Mouse (Mus musculus): ENCODE data around the gene Angptl7. TPM values are rescaled to one million over a fixed set of nuclear protein-coding genes. Genes with fewer than 3 reads are reported as not detected.

Gene Angptl7
- polyA plus RNA-seq, 1 experiment from 2014 or later = 16.6 TPM

DNA sequence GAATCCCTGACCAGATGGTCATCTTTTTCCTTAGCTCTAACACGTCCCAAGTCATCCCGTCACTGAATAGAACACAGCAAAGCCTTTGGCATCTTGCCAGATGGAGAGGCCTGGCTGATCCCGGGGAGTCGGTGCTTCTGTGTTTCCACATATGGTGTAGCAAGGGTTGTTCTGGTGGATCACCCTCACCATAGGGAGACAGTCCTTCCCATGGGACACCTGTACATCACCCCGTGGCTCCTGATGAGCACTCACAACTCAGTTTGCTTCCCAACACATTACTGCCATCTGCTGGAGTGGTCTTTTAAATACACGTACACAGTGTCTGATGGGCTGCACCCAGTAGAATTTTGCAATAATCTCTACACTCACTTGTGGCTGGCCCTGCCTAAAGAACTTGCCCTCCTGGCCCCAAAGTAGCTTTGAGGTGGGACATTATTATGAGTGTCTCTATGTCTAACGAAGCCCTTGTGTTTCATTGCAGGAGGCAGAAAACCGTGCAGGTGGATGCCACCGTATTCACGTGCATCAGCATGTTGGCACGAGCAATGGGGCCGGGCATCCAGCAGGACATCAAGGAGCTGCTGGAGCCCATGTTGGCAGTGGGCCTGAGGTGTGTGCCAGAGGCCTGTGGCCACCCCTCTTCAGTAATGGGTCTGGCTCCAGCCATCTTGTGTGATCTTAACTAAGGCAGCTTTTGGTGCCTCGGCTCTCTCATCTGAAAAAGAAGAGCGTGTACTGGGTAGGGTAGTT is 36.9 kb downstream of the Angptl7 start:
- H3K36me3 ChIP-seq (ENCODE audit: control insufficient read depth, insufficient read depth, low read length) = peaks cover 98% of the 10 kb centered on the region
- no peak overlapping the region for H3K4me2 ChIP-seq (ENCODE audit: low read length)
- H3K27me3 ChIP-seq (ENCODE audit: control insufficient read depth, insufficient read depth, low read length) = no peaks in the 10 kb centered on the region
- H3K4me3 ChIP-seq (ENCODE audit: control insufficient read depth in 1 of 2, insufficient read depth in 1 of 2, low read depth in 1 of 2, low read length in 2 of 2) = no peak overlapping the region
- ATAC-seq (ENCODE audit: insufficient number of reproducible peaks, insufficient read depth, low FRiP score, low read depth) = no peak
- no peaks in the 10 kb centered on the region for H3K4me1 ChIP-seq (ENCODE audit: control insufficient read depth in 2 of 2, insufficient read depth in 2 of 2, low read length in 2 of 2)
- H3K9ac ChIP-seq (ENCODE audit: low read length) = no peak overlapping the region
- 63% methylated on average over 14 of the region's 14 CpGs for WGBS
- no peaks in the 10 kb centered on the region for H3K9me3 ChIP-seq (ENCODE audit: control insufficient read depth, low read length)
- H3K27ac ChIP-seq (replicated peaks in 1 of 2; ENCODE audit: control insufficient read depth in 1 of 2, insufficient read depth in 1 of 2, low read depth in 2 of 2, low read length in 2 of 2) = no peak overlapping the region

DNA sequence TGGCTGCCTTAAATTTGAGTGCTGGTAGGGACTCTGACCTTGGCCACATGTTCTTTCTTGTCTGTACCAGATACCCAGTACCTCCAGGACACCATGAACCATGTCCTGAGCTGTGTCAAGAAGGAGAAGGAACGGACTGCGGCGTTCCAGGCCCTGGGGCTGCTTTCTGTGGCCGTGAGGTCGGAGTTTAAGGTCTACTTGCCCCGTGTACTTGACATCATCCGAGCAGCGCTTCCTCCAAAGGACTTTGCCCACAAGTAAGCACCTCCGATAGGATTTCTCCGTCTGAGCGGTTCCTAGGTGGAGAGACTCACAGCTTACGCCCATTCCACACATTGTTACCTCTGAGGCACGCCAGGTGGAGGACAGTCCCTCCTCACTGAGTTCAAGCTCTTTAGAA is 37.5 kb downstream of the Angptl7 start:
- no peak overlapping the region for H3K9ac ChIP-seq (ENCODE audit: low read length)
- ATAC-seq (ENCODE audit: insufficient number of reproducible peaks, insufficient read depth, low FRiP score, low read depth) = no peak

DNA sequence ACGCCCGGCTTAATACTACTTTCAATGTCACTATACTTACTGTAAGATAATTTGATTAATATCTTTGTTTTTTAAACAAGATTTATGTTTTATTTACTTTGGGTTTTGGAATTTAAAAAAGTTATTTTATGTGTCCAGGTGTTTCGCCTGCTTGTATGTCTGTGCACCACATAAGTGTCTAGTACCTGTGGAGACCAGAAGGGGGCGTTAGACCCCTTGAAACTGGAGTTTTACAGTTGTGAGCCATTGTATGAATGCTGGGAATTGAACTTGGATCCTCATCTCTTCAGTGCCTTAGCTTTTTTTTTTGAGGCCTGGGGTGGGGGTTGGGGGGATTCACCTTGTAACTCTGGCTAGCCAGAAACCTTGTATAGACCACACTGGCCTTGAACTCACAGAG is 38.5 kb downstream of the Angptl7 start:
- H3K36me3 ChIP-seq (ENCODE audit: control insufficient read depth, insufficient read depth, low read length) = peaks cover 98% of the 10 kb centered on the region
- WGBS = 79% methylated on average over 4 of the region's 4 CpGs
- no peak overlapping the region for H3K4me3 ChIP-seq (ENCODE audit: control insufficient read depth in 1 of 2, insufficient read depth in 1 of 2, low read depth in 1 of 2, low read length in 2 of 2)
- no peaks in the 10 kb centered on the region for H3K4me1 ChIP-seq (ENCODE audit: control insufficient read depth in 2 of 2, insufficient read depth in 2 of 2, low read length in 2 of 2)
- no peaks in the 10 kb centered on the region for H3K27me3 ChIP-seq (ENCODE audit: control insufficient read depth, insufficient read depth, low read length)
- no peak overlapping the region for H3K27ac ChIP-seq (replicated peaks in 1 of 2; ENCODE audit: control insufficient read depth in 1 of 2, insufficient read depth in 1 of 2, low read depth in 2 of 2, low read length in 2 of 2)
- no peak for ATAC-seq (ENCODE audit: insufficient number of reproducible peaks, insufficient read depth, low FRiP score, low read depth)
- no peak overlapping the region for H3K9ac ChIP-seq (ENCODE audit: low read length)
- H3K9me3 ChIP-seq (ENCODE audit: control insufficient read depth, low read length) = no peaks in the 10 kb centered on the region
- H3K4me2 ChIP-seq (ENCODE audit: low read length) = no peak overlapping the region

More for the DNA sequence above, 37.5 kb downstream of the Angptl7 start:
- H3K27me3 ChIP-seq (ENCODE audit: control insufficient read depth, insufficient read depth, low read length) = no peaks in the 10 kb centered on the region
- no peaks in the 10 kb centered on the region for H3K4me1 ChIP-seq (ENCODE audit: control insufficient read depth in 2 of 2, insufficient read depth in 2 of 2, low read length in 2 of 2)
- H3K4me2 ChIP-seq (ENCODE audit: low read length) = no peak overlapping the region
- no peak overlapping the region for H3K27ac ChIP-seq (replicated peaks in 1 of 2; ENCODE audit: control insufficient read depth in 1 of 2, insufficient read depth in 1 of 2, low read depth in 2 of 2, low read length in 2 of 2)
- H3K36me3 ChIP-seq (ENCODE audit: control insufficient read depth, insufficient read depth, low read length) = peaks cover 98% of the 10 kb centered on the region
- H3K9me3 ChIP-seq (ENCODE audit: control insufficient read depth, low read length) = no peaks in the 10 kb centered on the region
- WGBS = 89% methylated on average over 13 of the region's 13 CpGs
- H3K4me3 ChIP-seq (ENCODE audit: control insufficient read depth in 1 of 2, insufficient read depth in 1 of 2, low read depth in 1 of 2, low read length in 2 of 2) = no peak overlapping the region

DNA sequence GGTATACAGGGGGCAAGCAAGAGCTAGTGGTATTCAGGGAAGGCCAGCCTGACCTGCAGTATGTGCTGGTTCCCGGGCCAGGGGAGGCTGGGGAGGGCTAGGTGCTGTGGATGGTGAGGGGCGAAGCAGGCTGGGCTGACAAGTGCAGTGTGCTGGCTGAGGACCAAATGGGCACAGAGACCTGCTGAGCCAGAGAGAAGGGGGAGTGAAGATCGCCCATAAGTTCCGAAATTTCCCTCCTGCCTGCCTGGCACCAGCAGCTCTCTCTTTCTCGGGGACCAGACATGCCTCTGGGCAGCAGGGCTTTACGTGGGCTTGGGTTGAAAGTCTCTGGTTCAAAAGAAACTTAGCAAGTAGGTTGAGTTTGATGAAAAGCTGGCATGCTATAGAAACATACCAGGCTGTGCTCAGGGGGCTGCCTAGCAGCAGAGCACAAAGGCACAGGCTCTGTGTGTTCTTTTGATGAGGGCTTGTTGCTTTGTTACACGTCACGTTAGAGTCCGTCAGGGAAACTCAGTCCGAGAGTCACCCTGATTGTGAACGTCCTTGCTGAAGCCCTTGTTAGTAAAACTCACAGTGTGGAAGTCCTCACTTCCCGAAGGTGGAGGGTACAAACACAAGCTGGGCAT is 39.5 kb downstream of the Angptl7 start:
- Histone ChIP-seq H3K9ac (ENCODE audit: low read length) (no peak overlapping the region), H3K27ac (replicated peaks in 1 of 2; ENCODE audit: control insufficient read depth in 1 of 2, insufficient read depth in 1 of 2, low read depth in 2 of 2, low read length in 2 of 2) (no peak overlapping the region), H3K4me2 (ENCODE audit: low read length) (no peak overlapping the region), H3K36me3 (ENCODE audit: control insufficient read depth, insufficient read depth, low read length) (peaks cover 98% of the 10 kb centered on the region), H3K4me1 (ENCODE audit: control insufficient read depth in 2 of 2, insufficient read depth in 2 of 2, low read length in 2 of 2) (no peaks in the 10 kb centered on the region), H3K4me3 (ENCODE audit: control insufficient read depth in 1 of 2, insufficient read depth in 1 of 2, low read depth in 1 of 2, low read length in 2 of 2) (no peak overlapping the region), H3K27me3 (ENCODE audit: control insufficient read depth, insufficient read depth, low read length) (no peaks in the 10 kb centered on the region), H3K9me3 (ENCODE audit: control insufficient read depth, low read length) (no peaks in the 10 kb centered on the region)
- 94% methylated on average over 12 of the region's 12 CpGs for WGBS
- no peak for ATAC-seq (ENCODE audit: insufficient number of reproducible peaks, insufficient read depth, low FRiP score, low read depth)

DNA sequence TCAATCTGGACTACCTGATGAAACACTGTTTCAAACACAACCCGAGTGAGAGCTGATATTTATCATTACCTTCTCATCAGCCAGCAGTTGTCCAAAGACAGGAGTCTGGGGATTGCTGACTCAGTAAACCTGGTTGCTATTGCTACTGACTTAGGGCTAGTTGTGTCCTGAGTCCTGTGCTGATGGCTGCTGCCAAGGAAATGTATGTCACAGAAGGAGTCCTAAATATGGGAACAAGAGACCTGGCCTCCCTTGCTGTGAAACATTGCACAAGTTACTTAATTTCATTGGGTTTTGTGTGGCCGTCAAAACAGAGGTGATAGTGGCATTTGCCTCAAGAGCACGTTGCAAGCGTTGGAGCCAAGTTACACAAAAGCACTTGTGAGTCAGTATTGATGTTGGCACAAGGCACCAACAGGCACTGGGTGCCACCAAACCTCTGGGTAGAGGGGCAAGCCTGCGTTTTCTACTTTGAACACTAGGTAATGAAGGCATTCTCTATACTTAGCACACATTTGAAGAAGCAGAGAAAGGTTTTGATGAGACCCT is 44.7 kb downstream of the Angptl7 start:
- Histone ChIP-seq H3K27me3 (ENCODE audit: control insufficient read depth, insufficient read depth, low read length) (no peaks in the 10 kb centered on the region), H3K4me1 (ENCODE audit: control insufficient read depth in 2 of 2, insufficient read depth in 2 of 2, low read length in 2 of 2) (no peaks in the 10 kb centered on the region), H3K9ac (ENCODE audit: low read length) (no peak overlapping the region), H3K27ac (replicated peaks in 1 of 2; ENCODE audit: control insufficient read depth in 1 of 2, insufficient read depth in 1 of 2, low read depth in 2 of 2, low read length in 2 of 2) (no peak overlapping the region), H3K4me2 (ENCODE audit: low read length) (no peak overlapping the region), H3K4me3 (ENCODE audit: control insufficient read depth in 1 of 2, insufficient read depth in 1 of 2, low read depth in 1 of 2, low read length in 2 of 2) (no peak overlapping the region), H3K36me3 (ENCODE audit: control insufficient read depth, insufficient read depth, low read length) (peaks cover 85% of the 10 kb centered on the region), H3K9me3 (ENCODE audit: control insufficient read depth, low read length) (no peaks in the 10 kb centered on the region)
- ATAC-seq (ENCODE audit: insufficient number of reproducible peaks, insufficient read depth, low FRiP score, low read depth) = no peak
- WGBS = 86% methylated on average over 5 of the region's 5 CpGs

DNA sequence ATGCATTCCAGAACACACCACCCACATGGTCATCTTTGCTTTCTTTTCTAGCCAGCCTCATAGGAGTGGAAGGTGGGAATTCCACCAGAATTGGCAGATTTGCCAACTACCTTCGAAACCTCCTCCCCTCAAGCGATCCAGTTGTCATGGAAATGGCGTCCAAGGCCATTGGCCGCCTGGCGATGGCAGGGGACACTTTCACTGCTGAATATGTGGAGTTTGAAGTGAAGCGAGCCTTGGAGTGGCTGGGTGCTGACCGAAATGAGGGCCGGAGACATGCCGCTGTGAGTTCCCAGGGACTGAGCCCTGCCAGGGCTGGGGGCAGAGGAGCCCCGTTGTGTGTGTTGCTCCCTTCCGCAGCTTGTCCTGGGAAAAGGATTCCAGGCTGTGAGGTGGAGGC is 46.6 kb downstream of the Angptl7 start:
- Histone ChIP-seq H3K9me3 (ENCODE audit: control insufficient read depth, low read length) (no peaks in the 10 kb centered on the region), H3K4me1 (ENCODE audit: control insufficient read depth in 2 of 2, insufficient read depth in 2 of 2, low read length in 2 of 2) (peaks cover 0 to 7% of the 10 kb centered on the region in 2 experiments; a peak in 2 of 4 replicates), H3K36me3 (ENCODE audit: control insufficient read depth, insufficient read depth, low read length) (peaks cover 68% of the 10 kb centered on the region), H3K27ac (replicated peaks in 1 of 2; ENCODE audit: control insufficient read depth in 1 of 2, insufficient read depth in 1 of 2, low read depth in 2 of 2, low read length in 2 of 2) (no peak overlapping the region), H3K9ac (ENCODE audit: low read length) (no peak overlapping the region), H3K27me3 (ENCODE audit: control insufficient read depth, insufficient read depth, low read length) (no peaks in the 10 kb centered on the region), H3K4me2 (ENCODE audit: low read length) (no peak overlapping the region), H3K4me3 (ENCODE audit: control insufficient read depth in 1 of 2, insufficient read depth in 1 of 2, low read depth in 1 of 2, low read length in 2 of 2) (no peak overlapping the region)
- 95% methylated on average over 11 of the region's 11 CpGs for WGBS
- ATAC-seq (ENCODE audit: insufficient number of reproducible peaks, insufficient read depth, low FRiP score, low read depth) = no peak

DNA sequence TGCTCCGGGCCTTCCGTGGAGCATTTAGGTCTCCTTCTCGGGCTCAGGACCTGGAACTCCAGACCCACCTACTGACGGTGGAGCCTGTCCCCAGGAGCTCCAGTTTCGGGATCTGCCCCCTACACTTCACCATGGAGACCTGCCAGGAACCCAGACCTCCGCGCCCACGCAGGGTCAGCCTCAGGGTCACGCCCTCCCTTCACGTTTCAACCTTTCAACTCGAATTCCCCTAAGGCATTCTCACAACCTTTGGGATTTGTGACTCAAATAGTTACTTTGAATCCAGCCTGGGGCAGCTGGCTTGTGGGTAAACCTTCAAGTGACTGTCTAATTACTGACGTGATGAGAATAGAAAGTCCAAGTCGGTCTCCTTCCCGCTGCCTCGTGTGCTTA is 51.4 kb downstream of the Angptl7 start:
- Histone ChIP-seq H3K27me3 (ENCODE audit: control insufficient read depth, insufficient read depth, low read length) (no peaks in the 10 kb centered on the region), H3K27ac (replicated peaks in 1 of 2; ENCODE audit: control insufficient read depth in 1 of 2, insufficient read depth in 1 of 2, low read depth in 2 of 2, low read length in 2 of 2) (peak overlapping the region; percentile 9 to 56; a peak in 3 of 4 replicates), H3K4me3 (ENCODE audit: control insufficient read depth in 1 of 2, insufficient read depth in 1 of 2, low read depth in 1 of 2, low read length in 2 of 2) (peak overlapping the region; percentile 69 to 81), H3K4me2 (ENCODE audit: low read length) (peak overlapping the region; percentile 70), H3K9me3 (ENCODE audit: control insufficient read depth, low read length) (no peaks in the 10 kb centered on the region), H3K36me3 (ENCODE audit: control insufficient read depth, insufficient read depth, low read length) (peaks cover 20% of the 10 kb centered on the region), H3K9ac (ENCODE audit: low read length) (peak overlapping the region; percentile 88), H3K4me1 (ENCODE audit: control insufficient read depth in 2 of 2, insufficient read depth in 2 of 2, low read length in 2 of 2) (peaks cover 10 to 14% of the 10 kb centered on the region in 2 experiments)
- ATAC-seq (ENCODE audit: insufficient number of reproducible peaks, insufficient read depth, low FRiP score, low read depth) = peak; percentile 23; the same call in 1 of the 2 replicates
- WGBS = under 1% methylated on average over 15 of the region's 15 CpGs
